Mouse (Mus musculus) 3134 (cell line): ENCODE results near the gene Bcl2l12.

Source experiments
- DNase-seq: peaks from one replicate; pipeline ENCODE4 v3.0.0-alpha.2; 2011; ENCODE audit warnings: low spot score; ENCODE audit not compliant: insufficient read length; ENCODE audit errors: extremely low read depth

Gene Bcl2l12

GRCm38 (mm10) chr7:44997231-44997939 is 1.1 kb downstream of the Bcl2l12 start, which contains the start of gene Irf3:
Gene Irf3, plus strand, starts transcription at chr7:44997648.
- peak; percentile 96 for DNase-seq

- no peak for DNase-seq
Observed at GRCm38 (mm10) chr7:44996672-44997071, 1.8 kb downstream of the Bcl2l12 start.

- no peak for DNase-seq
Observed at GRCm38 (mm10) chr7:44986879-44987718, 11.4 kb downstream of the Bcl2l12 start.

DNA sequence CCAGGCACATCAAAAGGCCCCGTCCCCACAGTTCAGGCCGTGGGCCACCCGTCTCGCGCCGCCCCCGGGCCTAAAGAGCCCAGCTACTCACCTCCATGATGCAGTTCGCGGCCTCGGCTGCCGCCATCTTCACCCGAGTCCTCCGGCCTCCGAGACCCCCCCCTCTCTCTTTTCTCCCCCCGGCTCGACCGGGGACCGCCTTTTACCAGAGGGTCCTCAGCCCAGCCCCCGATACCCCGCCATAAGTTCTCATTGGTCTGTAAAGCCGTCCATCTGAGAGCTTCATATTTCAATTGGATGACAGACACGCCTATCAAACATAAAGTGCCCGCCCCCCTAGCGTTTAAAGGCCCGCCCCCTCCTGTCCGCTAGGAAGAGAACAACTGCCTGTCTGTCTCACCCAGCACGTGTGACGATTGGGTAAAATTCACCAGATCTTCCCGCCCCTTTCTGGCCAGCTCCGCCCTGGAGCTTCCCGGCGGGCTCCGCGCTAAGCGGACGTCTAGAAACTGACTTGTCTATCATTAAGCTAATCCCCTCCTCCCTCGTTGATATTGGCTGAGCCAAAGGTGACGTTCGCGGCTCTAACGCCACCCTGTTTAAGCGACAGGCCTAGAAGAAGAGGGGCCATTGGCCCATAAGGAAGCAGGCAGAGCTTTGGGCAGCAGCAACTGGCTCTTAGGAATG is 12.2 kb downstream of the Bcl2l12 start, which contains the start of gene Prmt1:
Gene Prmt1, minus strand, starts transcription at position 377 of the 687 bp plus-strand sequence.
- DNase-seq, result peak; percentile 100

DNA sequence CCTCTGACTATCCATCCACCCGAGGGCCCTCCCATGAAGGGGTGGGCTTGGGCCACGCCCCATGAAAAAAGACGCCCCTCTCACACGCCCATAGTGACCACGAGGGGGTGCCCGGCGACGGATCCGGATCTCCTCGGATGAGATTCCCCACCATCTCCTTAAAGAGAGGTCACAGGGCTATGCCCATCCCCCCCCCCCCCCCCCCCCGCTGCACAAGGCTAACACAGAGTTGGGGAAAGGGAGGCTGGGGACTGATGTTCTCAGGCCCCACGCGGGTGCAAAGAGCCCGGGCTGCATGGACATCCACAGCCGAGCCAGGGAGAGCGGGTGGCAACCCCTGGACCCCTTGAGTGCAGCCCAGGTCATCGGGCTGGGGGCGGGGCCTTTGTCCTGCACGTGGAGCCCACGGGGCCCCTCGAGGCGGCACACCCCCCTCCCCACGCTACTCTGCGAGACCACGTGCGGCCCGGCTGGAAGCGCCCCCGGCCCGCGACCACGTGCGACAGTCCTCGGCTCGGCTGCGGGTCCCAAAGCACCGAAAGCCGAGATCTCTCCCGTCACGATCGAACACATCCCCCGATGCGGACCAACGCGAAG is 12.8 kb downstream of the Bcl2l12 start:
- peak; percentile 68 for DNase-seq

- DNase-seq, result no peak
Observed at GRCm38 (mm10) chr7:44984833-44985164, 13.7 kb downstream of the Bcl2l12 start.

GRCm38 (mm10) chr7:44983944-44984832 is 14.3 kb downstream of the Bcl2l12 start:
- DNase-seq, result no peak

- DNase-seq, result peak; percentile 70
Observed at GRCm38 (mm10) chr7:44983085-44983484, 15.4 kb downstream of the Bcl2l12 start.

DNA sequence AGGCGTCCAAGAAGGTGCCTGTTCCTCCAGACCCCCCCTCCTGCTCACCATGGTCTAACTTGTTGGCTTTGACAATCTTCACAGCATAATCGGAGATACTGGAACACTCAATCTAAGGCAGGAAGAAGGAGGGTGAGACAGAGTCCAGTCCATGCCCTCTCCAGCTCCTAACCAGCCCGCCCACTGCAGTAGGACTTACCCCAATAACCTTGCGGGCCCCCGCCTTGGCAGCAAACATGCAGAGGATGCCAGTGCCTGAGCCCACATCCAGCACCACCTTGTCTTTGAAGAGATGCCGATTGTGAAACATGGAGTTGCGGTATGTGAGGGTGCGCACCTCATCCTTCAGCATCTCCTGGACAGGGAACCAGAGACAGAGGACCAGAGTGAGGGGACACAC is 17.0 kb downstream of the Bcl2l12 start:
- DNase-seq, result no peak

DNA sequence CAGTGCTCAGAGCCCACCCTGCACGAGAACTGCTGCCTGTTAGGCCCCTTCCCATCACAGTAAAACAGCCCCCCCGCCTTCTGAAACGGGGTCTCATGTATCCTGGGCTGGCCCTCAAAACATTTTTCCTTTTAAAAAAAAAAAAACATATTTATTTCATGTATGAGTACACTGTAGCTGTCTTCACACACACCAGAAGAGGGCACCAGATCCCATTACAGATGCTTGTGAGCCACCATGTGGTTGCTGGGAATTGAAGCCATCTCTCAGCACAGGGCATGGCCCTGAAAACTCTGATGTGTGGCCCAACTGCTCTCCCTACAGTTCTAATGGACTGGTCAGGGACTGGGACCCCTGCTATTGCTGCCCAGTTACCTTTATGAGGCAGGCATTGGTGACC is 20.2 kb downstream of the Bcl2l12 start:
- no peak for DNase-seq

GRCm38 (mm10) chr7:44975117-44975419 is 23.4 kb downstream of the Bcl2l12 start:
- no peak for DNase-seq

GRCm38 (mm10) chr7:44974383-44975116 is 24.0 kb downstream of the Bcl2l12 start, which contains the start of gene Cpt1c:
Gene Cpt1c, minus strand, starts transcription at chr7:44974851.
- DNase-seq, result peak; percentile 44

- DNase-seq, result no peak
Observed at GRCm38 (mm10) chr7:44973415-44974130, 24.9 kb downstream of the Bcl2l12 start.

DNA sequence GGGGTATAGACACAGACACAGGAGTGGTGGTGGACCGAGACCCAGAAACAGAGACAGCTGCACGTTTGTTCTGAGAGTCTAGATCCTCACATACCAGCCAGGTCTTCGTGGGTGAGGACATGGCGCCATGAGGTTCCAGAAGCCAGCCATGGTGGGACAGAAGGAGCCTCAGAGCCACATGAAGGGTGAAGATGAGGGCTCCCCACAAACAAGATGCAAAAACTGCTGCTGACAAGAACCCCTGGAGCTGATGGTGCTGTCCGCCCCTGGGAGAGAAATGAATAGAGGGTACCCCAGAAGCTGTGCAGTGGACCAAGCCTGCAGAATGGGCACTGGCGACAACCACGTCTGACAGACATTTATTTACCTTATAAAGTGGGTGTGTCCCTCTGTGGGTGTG is 27.4 kb downstream of the Bcl2l12 start:
- no peak for DNase-seq

DNA sequence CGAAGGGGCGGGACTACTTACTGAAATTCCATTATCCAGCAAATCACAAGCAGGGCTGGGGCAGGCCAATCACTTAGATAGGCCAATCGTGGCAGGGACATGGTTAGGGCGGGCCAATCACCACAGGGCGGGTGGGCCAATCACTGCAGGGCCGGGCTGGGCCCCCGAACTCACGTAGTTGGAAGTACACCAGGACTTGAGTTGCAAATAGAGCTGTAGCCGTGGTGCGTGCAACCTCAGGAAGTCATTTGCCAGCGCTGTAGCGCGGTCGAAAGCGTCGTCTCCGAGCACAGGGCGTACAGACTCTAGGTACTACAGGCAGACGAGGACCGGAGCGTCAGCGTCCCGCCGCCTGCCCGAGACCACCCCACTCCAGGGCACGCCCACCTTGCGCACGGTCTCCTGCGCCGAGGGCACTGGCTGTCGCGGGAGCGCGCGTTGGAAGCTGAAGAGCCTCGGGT is 28.3 kb downstream of the Bcl2l12 start:
- DNase-seq, result no peak

DNA sequence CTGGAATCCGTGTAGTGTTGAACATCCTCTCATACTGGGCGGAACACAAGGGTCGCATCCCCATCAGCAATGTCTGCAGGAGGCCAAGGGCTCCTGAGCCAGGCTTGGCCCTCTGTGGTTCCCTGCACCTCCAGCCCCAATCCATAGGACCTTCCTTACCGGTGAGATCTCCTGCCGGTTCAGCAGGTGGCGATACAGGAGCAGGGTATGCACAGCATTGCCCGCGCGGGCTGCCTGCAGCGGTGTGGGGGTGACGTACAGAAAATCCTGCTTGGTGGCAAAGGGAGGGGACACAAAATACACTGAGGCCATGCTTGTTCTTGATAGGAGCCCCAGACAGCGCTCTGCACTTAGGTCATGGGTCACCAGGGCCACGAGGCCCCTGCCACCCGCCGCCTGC is 31.9 kb downstream of the Bcl2l12 start:
- no peak for DNase-seq

DNA sequence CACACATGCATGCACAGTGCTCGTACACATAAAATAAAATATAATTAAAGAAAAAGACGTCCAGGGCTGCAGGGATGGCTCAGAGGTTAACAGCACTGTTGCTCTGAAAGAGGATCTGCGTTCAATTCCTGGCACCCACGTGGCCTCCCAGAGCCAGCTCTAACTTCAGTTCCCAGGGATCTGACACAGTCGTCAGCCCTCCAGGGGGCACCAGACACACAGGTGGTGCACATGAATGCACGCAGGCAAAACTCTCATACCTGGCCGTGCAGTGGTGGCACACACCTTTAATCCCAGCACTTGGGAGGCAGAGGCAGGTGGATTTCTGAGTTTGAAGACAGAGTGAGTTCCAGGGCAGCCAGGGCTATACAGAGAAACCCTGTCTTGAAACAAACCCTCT is 32.5 kb downstream of the Bcl2l12 start:
- no peak for DNase-seq

DNA sequence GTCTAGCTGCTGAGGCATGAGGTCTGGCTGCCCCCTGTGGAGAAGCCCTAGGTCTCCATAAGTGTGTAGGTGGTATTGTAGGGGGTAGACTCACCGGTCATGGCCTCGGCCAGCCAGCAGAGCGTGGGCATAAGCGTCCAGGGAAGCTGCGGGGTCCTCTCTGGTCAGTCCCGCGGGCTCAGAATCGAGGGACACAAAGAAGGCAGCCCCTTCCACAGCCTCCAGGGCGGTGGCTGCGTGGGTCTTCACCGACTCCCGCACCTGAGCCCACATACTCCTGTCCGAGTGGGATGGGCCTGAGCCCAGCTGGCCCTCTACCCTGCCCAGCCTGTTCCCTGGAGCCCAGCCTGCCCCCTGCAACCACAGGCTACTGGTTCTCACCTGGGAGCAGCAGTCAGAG is 33.5 kb downstream of the Bcl2l12 start:
- no peak for DNase-seq

- no peak for DNase-seq
Observed at GRCm38 (mm10) chr7:44962831-44963230, 35.7 kb downstream of the Bcl2l12 start.
